Mouse (Mus musculus) layer of hippocampus, adult 18-20 months (tissue): ENCODE results near the gene Lancl1. TPM values are rescaled to one million over a fixed set of nuclear protein-coding genes. Genes with fewer than 3 reads are reported as not detected.

Source experiments
- DNase-seq, 2 experiments: peaks; one replicate each; pipeline ENCODE4 v3.0.0; 2022; ENCODE audit warnings: low spot score in 2 of 2
- long read RNA-seq: library from polyadenylated mRNA; stranded (forward); transcript quantifications from one replicate; pipeline ENCODE4 v2.0.0, GENCODE M21; 2021
- total RNA-seq, 2 experiments: library from RNA; stranded (reverse); gene quantifications; 2 replicates each; pipeline ENCODE4 v1.2.3; 2021

The Lancl1 gene
- 100 to 1,000 TPM; 202 to 223 TPM for total RNA-seq
- long read RNA-seq, full-length matches to known transcripts = 139 of 186 reads
- long read RNA-seq, partial matches to known transcripts = 19 of 186 reads
- long read RNA-seq, other reads (novel, unspliced or antisense) = 28 of 186 reads

GRCm38 (mm10) chr1:67038246-67038987, at the start of gene Lancl1:
Gene Lancl1, minus strand, starts transcription at chr1:67038872.
- peak; percentile 90 to 95 for DNase-seq

GRCm38 (mm10) chr1:67079146-67079545, 40.5 kb upstream of the Lancl1 start:
- no peak for DNase-seq

DNA sequence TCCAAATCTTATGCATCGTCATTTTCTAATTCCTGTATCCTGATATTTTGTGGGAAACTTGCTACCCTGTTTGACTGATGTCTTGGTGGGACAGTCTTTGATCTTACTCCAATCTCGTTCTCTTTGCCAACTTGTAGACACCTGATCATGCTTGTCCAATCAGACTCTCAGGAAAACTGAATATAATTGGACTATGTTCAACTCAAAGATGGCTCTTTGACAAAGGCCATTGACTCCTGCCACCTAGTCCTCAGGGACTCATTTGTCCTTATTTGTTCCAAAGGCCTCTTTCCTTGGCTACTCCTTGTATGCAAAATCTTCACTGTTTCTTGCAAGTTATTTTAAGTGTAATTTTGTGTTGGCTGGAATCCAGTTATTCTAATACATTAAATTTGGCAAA, 40.0 kb upstream of the Lancl1 start:
- no peak for DNase-seq

- DNase-seq = no peak
These were observed 39.1 kb upstream of the Lancl1 start for GRCm38 (mm10) chr1:67077739-67078138.

- no peak for DNase-seq
These were observed 28.9 kb upstream of the Lancl1 start for GRCm38 (mm10) chr1:67067561-67067960.

DNA sequence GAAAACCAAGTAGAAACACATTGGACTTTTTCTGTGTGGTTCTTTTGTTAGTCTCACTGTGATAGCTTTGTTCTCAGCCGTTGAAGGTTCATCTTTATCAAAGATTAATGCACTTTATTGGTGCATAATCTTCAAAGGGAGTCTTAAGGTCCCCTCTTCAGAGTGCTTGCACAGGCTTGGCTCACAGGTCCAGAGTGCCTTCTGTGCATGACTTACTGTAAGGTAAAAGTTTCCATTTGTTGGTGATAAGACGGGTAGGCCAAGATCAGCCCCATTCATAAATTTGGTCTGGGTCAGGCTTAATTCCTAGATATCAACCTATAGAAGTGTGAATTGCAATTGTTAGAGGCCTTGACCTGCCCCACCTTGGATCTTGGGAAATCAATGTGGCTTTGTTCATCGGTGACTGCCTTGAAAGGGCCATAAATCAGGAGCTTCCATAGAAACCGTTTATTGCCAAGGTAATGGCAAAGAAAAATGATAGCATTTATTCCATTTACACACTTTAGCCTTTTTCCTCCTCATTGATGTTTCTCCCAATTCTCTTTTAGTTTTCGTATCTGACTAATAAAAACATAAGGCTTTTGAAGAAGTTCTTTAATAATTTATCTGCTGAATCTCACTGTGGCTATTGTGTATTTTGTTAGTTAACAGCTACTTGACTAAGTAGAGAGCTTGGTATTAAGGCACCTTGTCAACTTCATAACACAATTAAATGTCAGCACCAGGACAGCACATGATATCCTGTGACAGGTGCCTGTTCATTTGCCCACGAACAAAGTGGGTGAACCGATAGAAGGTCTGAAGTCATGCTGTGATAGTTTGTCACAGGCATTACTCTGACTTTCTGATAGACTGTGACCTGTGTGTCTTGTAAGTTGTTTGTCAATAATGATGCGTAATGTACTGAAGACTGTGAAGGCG, 26.9 kb upstream of the Lancl1 start:
- DNase-seq = no peak

- peak; percentile 42 to 74 for DNase-seq
These were observed 22.9 kb upstream of the Lancl1 start for GRCm38 (mm10) chr1:67061456-67062085.

- DNase-seq = no peak
These were observed 17.1 kb upstream of the Lancl1 start for GRCm38 (mm10) chr1:67055816-67056215.

DNA sequence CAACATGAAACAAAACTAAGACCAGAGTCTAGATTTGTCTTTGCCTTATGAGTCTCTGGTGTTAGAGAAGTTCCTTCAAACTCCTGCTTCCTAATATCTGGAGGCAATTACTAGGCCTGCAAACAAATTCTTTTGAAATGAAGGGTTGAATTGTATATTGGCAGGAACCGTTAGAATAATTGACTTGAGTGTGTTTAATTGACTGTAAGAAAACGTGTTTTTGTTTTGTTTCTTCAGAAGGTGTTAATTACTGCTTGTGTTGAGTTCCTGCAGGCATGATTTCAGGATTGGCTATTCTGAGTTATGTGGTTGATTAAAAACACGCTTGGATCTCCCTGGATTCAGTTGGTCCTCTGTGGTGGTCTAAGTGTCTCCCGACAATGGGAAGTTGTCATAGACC, 14.0 kb upstream of the Lancl1 start:
- no peak for DNase-seq

DNA sequence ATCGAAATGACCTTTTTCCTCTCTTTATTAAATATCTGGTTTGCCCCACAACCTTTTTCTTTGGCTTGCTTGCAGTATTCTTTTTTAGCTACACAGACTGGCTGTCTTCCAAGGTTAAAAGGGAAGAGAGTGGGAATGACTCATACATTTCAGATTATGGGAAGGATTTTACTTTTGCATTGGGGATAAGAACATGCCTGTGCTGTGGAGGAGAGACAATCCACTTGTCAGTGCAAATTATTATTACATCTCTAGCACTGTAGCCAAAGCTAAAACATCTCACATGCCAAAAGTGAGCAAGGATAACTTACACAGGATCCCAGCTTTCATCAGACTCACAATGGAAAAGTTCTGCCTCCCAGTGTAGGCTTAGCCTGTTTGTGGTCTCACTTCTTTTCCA, 10.9 kb upstream of the Lancl1 start:
- DNase-seq = no peak

DNA sequence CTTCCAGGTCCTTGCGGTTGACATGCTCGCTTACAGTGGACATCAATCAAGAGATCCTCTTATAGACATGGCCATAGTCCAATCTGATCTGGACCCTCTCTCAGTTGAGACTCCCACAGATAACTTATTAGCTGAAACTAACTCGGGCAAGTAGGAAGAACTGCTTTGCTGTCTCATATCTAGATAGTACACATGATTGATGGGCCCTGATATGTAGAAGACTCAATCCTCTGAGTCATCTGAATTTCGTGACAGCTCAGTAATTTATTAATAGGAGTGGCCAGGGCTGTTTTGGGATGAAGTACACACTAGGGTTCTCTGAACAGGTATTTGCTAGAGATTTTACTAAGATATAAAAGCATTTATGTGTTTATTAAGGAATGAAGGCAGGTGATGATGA, 10.0 kb upstream of the Lancl1 start:
- DNase-seq = no peak

DNA sequence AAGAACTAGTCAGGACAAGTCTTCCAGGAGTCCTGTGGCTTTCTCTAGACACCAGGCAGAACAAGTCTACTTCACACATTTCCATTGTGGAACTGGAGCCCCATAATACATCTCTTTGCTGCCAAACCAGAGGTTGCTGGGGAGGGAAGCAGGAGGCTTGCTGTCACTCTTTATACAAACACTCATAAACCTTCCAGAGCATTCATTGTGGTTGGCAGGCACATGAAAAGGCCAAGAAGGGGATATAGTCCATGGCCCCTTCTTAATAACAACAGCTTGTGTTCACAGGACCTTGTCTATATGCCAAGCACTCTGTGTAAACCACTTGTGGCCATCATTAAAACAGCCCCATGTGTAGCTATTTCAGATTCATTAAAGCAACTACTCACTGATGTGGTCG, 6.4 kb upstream of the Lancl1 start:
- DNase-seq = no peak

GRCm38 (mm10) chr1:67042583-67042982, 3.9 kb upstream of the Lancl1 start:
- DNase-seq = no peak

DNA sequence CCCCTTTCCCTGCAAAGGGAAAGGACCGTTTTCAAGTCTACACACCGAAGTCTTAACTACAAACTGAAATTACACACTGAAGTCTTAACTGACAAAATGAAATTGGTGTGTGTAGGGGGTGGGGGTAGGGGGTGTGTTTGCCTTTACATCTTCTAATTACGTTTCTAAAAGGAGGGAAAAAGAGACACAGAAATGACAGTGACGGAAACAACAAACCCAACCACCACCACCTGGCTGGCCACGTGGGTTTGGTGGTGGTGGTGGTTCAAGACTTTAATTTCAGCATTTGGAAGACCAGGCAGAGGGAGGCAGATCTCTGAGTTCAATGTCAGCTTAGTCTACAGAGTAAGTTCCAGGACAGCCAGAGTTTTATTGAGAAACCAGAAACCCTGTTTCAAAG, 411 bp upstream of the Lancl1 start:
- no peak for DNase-seq

DNA sequence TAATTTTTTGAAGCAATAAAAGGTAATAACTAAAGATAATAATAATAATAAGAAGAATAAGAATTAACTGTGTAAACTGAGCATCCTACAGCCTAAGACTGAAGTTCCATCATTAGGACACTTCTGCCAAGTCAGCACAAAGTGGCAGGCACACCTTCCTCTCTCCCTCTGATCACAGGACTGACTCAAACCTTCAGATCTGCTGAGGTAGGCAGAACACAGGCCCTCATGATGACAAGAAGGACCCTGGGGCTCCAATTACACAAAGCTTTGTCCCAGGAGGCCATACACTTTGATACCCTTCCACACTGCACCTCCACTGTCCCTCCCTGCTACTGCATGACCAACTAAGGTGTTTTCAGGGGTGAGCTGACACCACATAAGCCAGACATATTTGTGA, 1.5 kb downstream of the Lancl1 start:
- DNase-seq = no peak

DNA sequence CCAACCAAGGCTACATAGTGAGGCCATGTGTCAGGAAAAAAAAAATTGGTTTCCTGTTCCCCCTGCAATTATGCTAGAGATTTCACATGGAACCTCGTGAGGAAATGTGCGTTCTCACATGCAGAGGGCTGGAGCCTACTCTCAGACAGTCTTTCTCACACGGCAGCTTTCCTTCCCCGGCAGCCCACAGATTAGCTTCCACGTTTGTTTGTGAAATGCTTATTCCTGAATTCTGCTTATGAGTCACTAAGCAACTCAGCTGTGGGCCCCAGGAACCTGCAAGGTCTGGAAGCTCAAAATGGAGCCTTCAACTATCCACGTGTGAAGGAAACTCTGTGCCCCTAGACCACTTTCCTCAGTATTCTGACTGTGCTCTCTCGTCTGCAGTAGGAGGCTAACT, 5.4 kb downstream of the Lancl1 start:
- DNase-seq = no peak

- no peak for DNase-seq
These were observed 11.7 kb downstream of the Lancl1 start for GRCm38 (mm10) chr1:67026927-67027511.

- no peak for DNase-seq
These were observed 12.5 kb downstream of the Lancl1 start for GRCm38 (mm10) chr1:67026142-67026541.

DNA sequence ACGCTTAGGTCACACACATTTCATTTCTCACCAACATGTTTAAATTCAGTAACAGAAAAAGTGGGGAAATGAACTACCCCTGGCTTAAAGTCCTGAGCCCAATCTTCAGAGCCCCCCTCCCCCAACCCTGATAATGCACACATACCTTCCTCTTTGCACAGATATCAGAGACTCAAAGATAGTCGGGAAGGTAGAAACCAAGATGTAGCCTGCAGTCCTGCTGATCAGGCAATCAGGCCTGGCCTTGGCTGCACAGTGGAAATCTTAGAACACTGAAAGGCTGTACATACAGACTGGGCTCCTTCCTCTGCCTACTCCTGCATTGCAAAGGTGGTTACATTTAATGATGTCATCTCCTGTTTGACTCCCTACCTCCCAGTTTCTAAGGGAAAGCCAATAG, 15.9 kb downstream of the Lancl1 start:
- DNase-seq = no peak

GRCm38 (mm10) chr1:67022051-67022450, 16.6 kb downstream of the Lancl1 start:
- DNase-seq = no peak

- no peak for DNase-seq
These were observed 18.0 kb downstream of the Lancl1 start for GRCm38 (mm10) chr1:67020637-67021161.
